Mouse (Mus musculus): ENCODE measurements around the gene Fam57b. TPM values are rescaled to one million over a fixed set of nuclear protein-coding genes. Genes with fewer than 3 reads are reported as not detected.
A peak's percentile ranks its signal among the peaks of the same experiment; 100 is the strongest.

Fam57b gene
- 100 to 1,000 TPM; 133 to 147 TPM for total RNA-seq (2021)
- long read RNA-seq, transcript Fam57b-201 (5 exons, 2,328 nt): major isoform, 17 of 40 reads
- long read RNA-seq, partial matches to known transcripts: 18 of 40 reads
- long read RNA-seq, other reads (novel, unspliced or antisense): 4 of 40 reads

GRCm38 (mm10) chr7:126797411-126798126 is at the start of gene Fam57b:
Fam57b (plus strand) TSS chr7:126797668.
- peak; percentile 34 to 44 for DNase-seq (ENCODE audit: low spot score in 2 of 2)

- DNase-seq (ENCODE audit: low spot score in 2 of 2): no peak
Measured at GRCm38 (mm10) chr7:126748824-126749223, 48.6 kb upstream of the Fam57b start.

- DNase-seq (ENCODE audit: low spot score in 2 of 2): no peak
Measured at GRCm38 (mm10) chr7:126749582-126750343, 47.7 kb upstream of the Fam57b start.

GRCm38 (mm10) chr7:126754866-126755265 is 42.6 kb upstream of the Fam57b start:
- peak; percentile 69 to 76 for DNase-seq (ENCODE audit: low spot score in 2 of 2)

GRCm38 (mm10) chr7:126758539-126758938 is 38.9 kb upstream of the Fam57b start:
- DNase-seq (ENCODE audit: low spot score in 2 of 2): no peak

GRCm38 (mm10) chr7:126759050-126759671 is 38.3 kb upstream of the Fam57b start, which contains the start of gene Mapk3:
Mapk3 (plus strand) TSS chr7:126759601.
- peak; percentile 87 to 90 for DNase-seq (ENCODE audit: low spot score in 2 of 2)

- DNase-seq (ENCODE audit: low spot score in 2 of 2): no peak
Measured at GRCm38 (mm10) chr7:126759672-126760390, 37.6 kb upstream of the Fam57b start.

- DNase-seq (ENCODE audit: low spot score in 2 of 2): peak in 1 of 2 experiments; percentile 51
Measured at GRCm38 (mm10) chr7:126760391-126760802, 37.1 kb upstream of the Fam57b start.

- DNase-seq (ENCODE audit: low spot score in 2 of 2): no peak
Measured at GRCm38 (mm10) chr7:126760956-126761355, 36.5 kb upstream of the Fam57b start.

GRCm38 (mm10) chr7:126761529-126762067 is 35.9 kb upstream of the Fam57b start:
- no peak for DNase-seq (ENCODE audit: low spot score in 2 of 2)

GRCm38 (mm10) chr7:126762471-126763008 is 34.9 kb upstream of the Fam57b start:
- peak in 1 of 2 experiments; percentile 52 for DNase-seq (ENCODE audit: low spot score in 2 of 2)

GRCm38 (mm10) chr7:126765540-126765939 is 31.9 kb upstream of the Fam57b start:
- no peak for DNase-seq (ENCODE audit: low spot score in 2 of 2)

GRCm38 (mm10) chr7:126766201-126766600 is 31.3 kb upstream of the Fam57b start, which contains the start of gene Gdpd3:
Gdpd3 (plus strand) TSS chr7:126766334.
- no peak for DNase-seq (ENCODE audit: low spot score in 2 of 2)

GRCm38 (mm10) chr7:126767001-126767400 is 30.5 kb upstream of the Fam57b start:
- DNase-seq (ENCODE audit: low spot score in 2 of 2): no peak

GRCm38 (mm10) chr7:126770784-126771183 is 26.7 kb upstream of the Fam57b start:
- no peak for DNase-seq (ENCODE audit: low spot score in 2 of 2)

GRCm38 (mm10) chr7:126773351-126773750 is 24.1 kb upstream of the Fam57b start:
- DNase-seq (ENCODE audit: low spot score in 2 of 2): no peak

- no peak for DNase-seq (ENCODE audit: low spot score in 2 of 2)
Measured at GRCm38 (mm10) chr7:126774463-126774862, 23.0 kb upstream of the Fam57b start.

GRCm38 (mm10) chr7:126775185-126775977 is 22.1 kb upstream of the Fam57b start:
- DNase-seq (ENCODE audit: low spot score in 2 of 2): no peak

- DNase-seq (ENCODE audit: low spot score in 2 of 2): no peak
Measured at GRCm38 (mm10) chr7:126775978-126776234, 21.6 kb upstream of the Fam57b start.

- DNase-seq (ENCODE audit: low spot score in 2 of 2): peak; percentile 88 to 95
Measured at GRCm38 (mm10) chr7:126776598-126777057, 20.8 kb upstream of the Fam57b start, which contains the start of gene Ypel3. Ypel3 (plus strand) TSS chr7:126776955.

Data from layer of hippocampus, postnatal 10 days (tissue).